Mouse (Mus musculus) heart, adult 2 months (tissue): ENCODE measurements around the gene Pnpla8.

Experiments
- CTCF ChIP-seq: fragments of 200-600 bp; IDR thresholded peaks from 2 replicates; pipeline ENCODE4 v1.8.1; 2022; ENCODE audit warnings: antibody characterized with exemption, mild to moderate bottlenecking, moderate library complexity
- EP300 ChIP-seq: fragments of 200-500 bp; IDR thresholded peaks from 2 replicates; pipeline ENCODE4 v1.6.1; 2011; ENCODE audit warnings: low read depth, low read length, control low read depth; ENCODE audit not compliant: insufficient read depth
- POLR2A ChIP-seq: fragments of 200-500 bp; IDR thresholded peaks from 2 replicates; pipeline ENCODE4 v1.6.1; 2011; ENCODE audit warnings: mild to moderate bottlenecking, low read depth, low read length, control low read depth; ENCODE audit not compliant: insufficient read depth

GRCm38 (mm10) chr12:44265651-44266050, 44.5 kb downstream of the Pnpla8 start:
- TF ChIP-seq POLR2A: no peak
- TF ChIP-seq CTCF: no peak
- TF ChIP-seq EP300: no peak
